Mouse (Mus musculus) liver, postnatal 0 days (tissue): Measurements from ENCODE around the gene Dennd4c. TPM values are rescaled to one million over a fixed set of nuclear protein-coding genes. Genes with fewer than 3 reads are reported as not detected.

Experiments used
- ATAC-seq: fragments of 200-750 bp; cut with Nextera tagmentation; 2 replicates; pipeline ENCODE4 v1.8.0; 2017; ENCODE audit warnings: mild to moderate bottlenecking, moderate library complexity
- DNase-seq: peaks from one replicate; pipeline ENCODE4 v3.0.0-alpha.2; 2016
- H3K27ac ChIP-seq: fragments of 300-500 bp; sonication (generic); 2 replicates; pipeline ENCODE4 v1.5.1; 2014; ENCODE audit warnings: antibody characterized with exemption, moderate library complexity, mild to moderate bottlenecking, low read depth
- H3K27me3 ChIP-seq: fragments of 300-500 bp; sonication (generic); 2 replicates; pipeline ENCODE4 v1.6.1; 2014; ENCODE audit warnings: low read length, control low read depth, mixed read lengths; ENCODE audit not compliant: insufficient read depth
- H3K36me3 ChIP-seq: fragments of 300-500 bp; sonication (generic); replicated peaks from 2 replicates; pipeline ENCODE4 v1.6.1; 2014; ENCODE audit warnings: mild to moderate bottlenecking, control low read depth, low read length, moderate library complexity, mixed read lengths; ENCODE audit not compliant: insufficient read depth
- H3K4me1 ChIP-seq: fragments of 300-500 bp; sonication (generic); 2 replicates; pipeline ENCODE4 v1.6.1; 2014; ENCODE audit warnings: antibody characterized with exemption, mild to moderate bottlenecking, control low read depth; ENCODE audit not compliant: insufficient read depth
- H3K4me2 ChIP-seq: fragments of 300-500 bp; sonication (generic); 2 replicates; pipeline ENCODE4 v1.6.1; 2014; ENCODE audit warnings: low read depth, mild to moderate bottlenecking, low read length, moderate library complexity, mixed read lengths
- H3K4me3 ChIP-seq: fragments of 300-500 bp; sonication (generic); 2 replicates; pipeline ENCODE4 v1.5.1; 2014; ENCODE audit warnings: low read depth, low read length
- H3K9ac ChIP-seq: fragments of 300-500 bp; sonication (generic); replicated peaks from 2 replicates; pipeline ENCODE4 v1.6.1; 2014; ENCODE audit warnings: mild to moderate bottlenecking, moderate library complexity
- H3K9me3 ChIP-seq: fragments of 300-500 bp; sonication (generic); 2 replicates; pipeline ENCODE4 v1.6.1; 2016; ENCODE audit warnings: mild to moderate bottlenecking, control low read depth, low read length, mixed read lengths
- CTCF ChIP-seq: sonication (generic); IDR thresholded peaks from 2 replicates; pipeline ENCODE4 v1.5.1; 2016; ENCODE audit warnings: antibody characterized with exemption, low read depth
- EP300 ChIP-seq: IDR thresholded peaks from 2 replicates; pipeline ENCODE4 v1.6.1; 2016; ENCODE audit warnings: antibody characterized with exemption, low read depth, mild to moderate bottlenecking
- WGBS: fragments of 180-500 bp; shearing (Covaris S2); extraction: QIAGEN DNeasy Blood & Tissue Kit; methylation state at CpG from one replicate; pipeline ENCODE4 v1.1.7; 2014; ENCODE audit not compliant: insufficient replicate concordance; 5-methylcytosine and 5-hydroxymethylcytosine counted together
- polyA plus RNA-seq: library from polyadenylated mRNA; unstranded; fragments of >200 nt; fragmentation: Nextera tagmentation; extraction: Ambion mirVana; gene quantifications from 2 replicates; pipeline ENCODE4 v1.2.1, GENCODE M21; 2015

Dennd4c gene
- polyA plus RNA-seq, 1 experiment from 2014 or later, result 1.8 TPM

DNA sequence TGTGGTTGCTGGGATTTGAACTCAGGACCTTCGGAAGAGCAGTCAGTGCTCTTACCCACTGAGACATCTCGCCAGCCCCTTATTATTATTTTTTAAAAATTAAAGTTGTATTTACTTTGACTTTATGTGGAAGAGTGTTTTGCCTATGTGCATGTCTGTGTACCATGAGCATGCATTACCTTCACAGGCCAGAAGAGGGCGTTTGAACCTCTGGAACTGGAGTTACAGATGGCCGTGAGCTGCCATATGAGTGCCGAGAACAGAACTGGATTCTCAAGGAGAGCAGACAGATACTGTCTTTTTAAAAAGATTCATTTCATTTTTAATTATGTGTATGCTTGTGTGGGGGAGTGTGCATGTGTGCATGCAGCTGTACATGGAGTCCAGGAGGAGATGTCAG, 139.5 kb downstream of the Dennd4c start:
- no peak overlapping the region for H3K27ac ChIP-seq
- H3K9ac ChIP-seq, result no peak overlapping the region
- no peak overlapping the region for H3K4me3 ChIP-seq
- H3K36me3 ChIP-seq, result no peaks in the 10 kb centered on the region
- no peaks in the 10 kb centered on the region for H3K9me3 ChIP-seq
- WGBS, result 74% methylated on average over 5 of the region's 5 CpGs
- DNase-seq (no peak), ATAC-seq (no peak)
- H3K4me2 ChIP-seq, result no peak overlapping the region
- peak; percentile 61 for TF ChIP-seq CTCF
- TF ChIP-seq EP300, result no peak
- peaks cover 15% of the 10 kb centered on the region for H3K4me1 ChIP-seq
- no peaks in the 10 kb centered on the region for H3K27me3 ChIP-seq

DNA sequence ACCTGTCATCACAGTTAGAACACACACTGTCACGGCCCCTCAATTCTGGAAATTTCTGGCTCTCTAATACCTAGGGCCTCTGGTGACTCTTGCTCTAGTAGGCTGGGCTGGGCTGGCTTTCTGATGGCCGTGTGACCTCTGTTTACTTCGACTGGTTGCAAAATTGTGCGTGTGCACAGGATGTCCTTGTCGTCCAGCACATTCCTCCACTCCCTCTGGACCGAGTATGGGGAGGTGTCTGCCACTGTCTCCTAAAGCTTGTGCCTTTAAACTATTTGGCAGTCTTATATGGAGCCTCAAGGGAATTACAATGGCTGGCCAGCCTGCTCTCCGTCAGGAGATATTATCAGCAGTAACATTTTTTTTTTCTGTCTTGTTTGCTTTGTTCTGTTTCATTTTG, 149.1 kb downstream of the Dennd4c start:
- H3K4me1 ChIP-seq, result peaks cover 2% of the 10 kb centered on the region
- no peak overlapping the region for H3K4me2 ChIP-seq
- H3K36me3 ChIP-seq, result no peaks in the 10 kb centered on the region
- peak overlapping the region; percentile 84 for H3K27ac ChIP-seq
- no peaks in the 10 kb centered on the region for H3K9me3 ChIP-seq
- H3K9ac ChIP-seq, result no peak overlapping the region
- TF ChIP-seq EP300 (peak; percentile 65; the same call in 1 of the 2 replicates), CTCF (no peak)
- DNase-seq (peak; percentile 60), ATAC-seq (peak; percentile 94)
- H3K4me3 ChIP-seq, result no peak overlapping the region
- H3K27me3 ChIP-seq, result no peaks in the 10 kb centered on the region
- 40% methylated on average over 7 of the region's 7 CpGs for WGBS

DNA sequence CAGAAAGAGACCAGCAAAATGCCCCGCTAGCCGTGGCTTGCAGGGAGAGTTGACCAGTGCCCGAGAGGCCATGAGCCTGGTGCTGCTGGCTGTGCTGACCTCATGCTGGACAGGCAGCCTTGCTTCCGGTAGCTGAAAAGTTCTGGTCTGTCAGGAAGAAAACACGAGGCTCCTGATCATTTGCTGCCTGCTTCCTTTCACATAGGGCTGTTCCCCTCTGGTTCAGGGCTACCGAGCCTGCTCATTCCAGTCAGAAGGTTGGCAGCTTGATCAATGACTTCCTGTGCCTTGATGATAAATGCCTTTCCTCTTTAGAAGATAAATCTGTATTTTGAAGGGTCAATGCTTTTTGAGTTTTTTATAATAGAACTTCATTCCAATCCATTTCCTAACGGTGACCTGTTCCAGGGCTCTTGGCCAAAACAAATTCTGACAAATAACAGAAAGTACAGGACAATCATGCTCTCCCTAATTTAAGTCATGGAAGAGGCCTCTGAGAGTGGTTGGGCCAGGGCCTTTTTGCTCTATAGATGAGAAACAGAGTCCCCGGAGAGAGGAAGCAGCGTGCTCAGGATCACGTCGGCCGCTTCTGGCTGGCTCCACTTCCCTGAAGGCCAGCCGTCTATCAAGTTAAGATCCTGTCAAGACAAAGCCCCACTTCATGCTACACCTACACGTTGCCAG, 150.6 kb downstream of the Dennd4c start:
- peak; percentile 39 for DNase-seq

More for the DNA sequence above, 150.6 kb downstream of the Dennd4c start:
- no peak for TF ChIP-seq CTCF
- TF ChIP-seq EP300, result peak; percentile 76
- Histone ChIP-seq H3K4me2 (no peak overlapping the region), H3K9ac (no peak overlapping the region), H3K27me3 (no peaks in the 10 kb centered on the region), H3K36me3 (no peaks in the 10 kb centered on the region), H3K4me1 (peaks cover 2% of the 10 kb centered on the region), H3K4me3 (no peak overlapping the region), H3K9me3 (no peaks in the 10 kb centered on the region), H3K27ac (peak overlapping the region; percentile 77)
- peak; percentile 56 for ATAC-seq
- 34% methylated on average over 14 of the region's 14 CpGs for WGBS

Other genes starting within 250 kb of the Dennd4c start
- gene Saxo1, start 190.2 kb upstream of the Dennd4c start, polyA plus RNA-seq, result not detected in 2 replicates
- 29.3 and 36.4 TPM in 2 replicates for gene Rraga, start 172.9 kb upstream of the Dennd4c start, polyA plus RNA-seq
- 4.4 and 5.9 TPM in 2 replicates for gene Haus6, start 136.5 kb upstream of the Dennd4c start, polyA plus RNA-seq
- 451 and 487 TPM in 2 replicates for gene Plin2, start 78.5 kb upstream of the Dennd4c start, polyA plus RNA-seq
- gene Rps6, start 108.9 kb downstream of the Dennd4c start, polyA plus RNA-seq, result 455 and 469 TPM in 2 replicates
- gene Acer2, start 125.8 kb downstream of the Dennd4c start, polyA plus RNA-seq, result 10.1 and 11.4 TPM in 2 replicates